Mouse (Mus musculus): ENCODE data around the gene Fam71a.
"Not testable (repeated sequence)": the region's sequence is repeated elsewhere in the genome, so short reads cannot be mapped to it uniquely, and the experiment has no call there.

The Fam71a gene

DNA sequence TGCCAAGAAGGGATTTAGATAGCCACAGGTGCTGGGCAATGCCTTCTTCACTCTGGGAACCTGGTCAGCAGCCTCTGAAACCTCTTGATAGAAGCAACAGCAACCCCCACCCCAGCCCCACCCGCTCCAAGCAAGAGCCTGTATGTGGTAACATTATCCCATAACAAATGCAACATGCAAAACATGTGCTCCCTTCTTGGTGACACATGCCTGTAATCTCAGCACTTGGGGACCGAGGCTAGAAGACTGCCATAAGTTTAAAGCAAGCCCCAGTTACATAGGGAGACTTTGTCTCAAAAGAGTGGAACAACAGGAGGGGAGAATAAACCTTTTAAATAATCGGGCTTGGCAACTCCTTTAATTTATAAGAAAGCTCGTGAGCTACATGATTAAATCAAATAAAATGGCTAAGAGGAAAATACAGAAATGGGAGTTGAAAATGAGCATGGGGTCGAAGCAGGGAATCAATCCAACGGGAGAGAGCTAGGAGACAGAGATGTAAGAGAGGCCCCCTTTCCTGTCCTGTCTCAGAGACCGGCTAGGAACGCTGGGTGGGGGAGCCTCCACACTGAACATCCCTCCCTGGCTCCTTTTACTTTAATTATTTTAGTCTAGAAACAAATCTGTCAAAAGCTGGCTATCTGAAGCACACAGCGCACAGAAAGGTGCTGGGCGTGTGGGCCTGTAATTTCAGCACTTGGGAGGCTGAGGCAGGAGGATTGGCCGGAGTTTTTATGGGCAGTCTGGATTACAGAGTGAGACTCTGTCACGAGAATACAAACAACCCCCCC lies 17.0 kb upstream of the Fam71a start:
- no peak for DNase-seq

DNA sequence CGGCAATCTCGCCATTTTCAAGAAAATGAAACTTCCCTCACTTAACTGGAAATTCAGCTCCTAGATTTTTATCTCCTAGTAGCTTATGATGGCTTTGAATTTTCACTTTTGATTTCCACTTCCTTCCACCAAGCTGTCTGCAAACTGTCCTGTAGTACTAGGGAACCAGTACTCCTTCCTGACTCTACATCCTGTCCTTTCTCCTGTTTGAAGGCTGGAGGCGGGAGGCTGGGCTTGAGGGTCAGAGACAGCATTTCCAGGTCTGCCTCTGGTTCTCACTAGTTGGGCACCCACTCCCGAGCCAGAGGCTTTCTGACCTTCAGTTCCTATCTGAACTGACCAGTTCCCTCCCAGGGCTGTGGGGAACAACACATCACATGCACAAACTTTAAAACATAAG lies 15.8 kb upstream of the Fam71a start:
- no peak for DNase-seq

DNA sequence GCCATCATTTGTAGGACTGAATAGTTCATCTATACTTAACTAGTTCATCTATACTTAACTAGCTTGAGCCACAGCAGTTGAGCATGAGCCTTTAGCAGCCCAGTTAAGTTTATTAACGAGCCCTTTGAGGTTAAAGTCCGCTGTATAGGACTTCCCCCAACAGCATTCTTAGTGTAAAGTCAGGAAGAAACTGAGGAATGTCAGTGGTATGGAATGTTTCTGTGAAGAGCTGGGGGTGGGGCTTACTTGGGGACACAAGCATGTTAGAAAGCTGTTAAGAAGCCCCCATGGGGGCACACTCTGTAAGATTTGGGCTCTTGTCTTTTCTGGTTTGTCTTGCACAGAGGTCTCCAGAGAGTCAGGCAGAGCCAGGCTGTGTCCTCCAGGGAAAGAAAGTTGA lies 15.2 kb upstream of the Fam71a start:
- no peak for DNase-seq

DNA sequence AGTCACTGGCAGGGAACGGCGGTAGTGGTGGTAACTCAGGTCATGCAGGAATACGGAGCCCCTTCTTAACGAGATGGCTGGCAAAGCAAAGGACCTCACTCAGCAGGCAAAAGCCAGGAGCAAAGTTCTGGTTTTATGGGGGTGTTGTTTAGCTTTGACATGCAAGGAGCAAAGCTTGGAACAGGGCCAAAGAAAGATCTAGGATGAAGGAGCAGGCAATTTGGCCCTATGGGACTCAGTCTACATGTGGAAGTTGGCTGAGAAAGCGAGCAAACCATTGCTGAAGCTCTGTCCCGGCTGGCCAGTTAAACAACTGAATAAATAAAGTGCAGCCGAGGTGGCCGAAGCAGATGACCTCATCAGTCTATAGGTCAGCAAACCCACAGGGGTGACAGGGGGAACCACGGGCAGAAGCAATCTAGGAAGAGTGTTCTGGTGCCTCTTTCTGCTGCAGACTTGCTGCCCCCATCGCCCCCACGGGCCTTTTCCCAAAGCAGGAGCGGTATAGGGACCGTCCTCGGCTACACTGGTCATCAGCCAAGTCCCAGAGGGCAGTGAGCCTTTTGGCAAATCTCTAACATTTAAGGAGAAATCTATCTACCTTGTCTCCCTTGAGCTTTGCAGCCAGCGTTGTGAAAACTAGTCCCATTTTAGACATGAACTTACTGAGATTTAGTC lies 14.0 kb upstream of the Fam71a start:
- no peak for DNase-seq

DNA sequence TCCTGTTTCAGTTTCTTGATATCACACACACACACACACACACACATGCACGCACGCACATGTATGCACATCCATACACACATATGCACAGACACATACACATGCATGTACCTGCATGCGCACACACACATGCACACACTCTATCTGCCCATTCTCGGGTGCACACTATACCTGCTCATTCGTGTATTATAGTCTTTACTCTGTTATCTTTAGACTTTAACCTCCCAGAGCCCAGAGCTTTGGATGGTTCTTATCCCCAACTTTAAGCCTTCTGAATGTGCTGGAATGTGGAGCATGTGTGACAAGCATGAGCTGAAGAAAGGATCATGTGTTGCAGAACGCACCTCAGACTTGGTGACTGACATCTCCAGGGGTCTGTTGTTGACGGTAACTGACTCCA lies 12.3 kb upstream of the Fam71a start:
- no peak for DNase-seq

DNA sequence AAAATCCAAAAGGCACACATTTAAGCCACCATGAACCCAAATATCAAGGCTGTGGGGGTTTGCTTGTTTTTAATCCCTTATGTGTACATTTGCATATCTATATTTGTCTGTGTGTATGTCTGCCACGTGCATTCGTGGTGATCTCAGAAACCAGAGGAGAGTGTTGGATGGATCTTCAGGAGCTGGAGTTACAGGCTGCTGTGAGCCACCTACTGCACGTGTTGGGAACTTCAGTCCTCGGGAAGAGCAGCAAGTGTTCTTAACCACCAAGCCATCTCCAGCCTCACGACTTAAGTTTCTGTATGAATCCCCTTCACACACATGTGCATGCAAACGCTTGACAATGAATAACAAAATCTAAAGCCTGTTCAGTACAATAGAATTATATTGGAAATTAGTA lies 7.9 kb upstream of the Fam71a start:
- DNase-seq = no peak

DNA sequence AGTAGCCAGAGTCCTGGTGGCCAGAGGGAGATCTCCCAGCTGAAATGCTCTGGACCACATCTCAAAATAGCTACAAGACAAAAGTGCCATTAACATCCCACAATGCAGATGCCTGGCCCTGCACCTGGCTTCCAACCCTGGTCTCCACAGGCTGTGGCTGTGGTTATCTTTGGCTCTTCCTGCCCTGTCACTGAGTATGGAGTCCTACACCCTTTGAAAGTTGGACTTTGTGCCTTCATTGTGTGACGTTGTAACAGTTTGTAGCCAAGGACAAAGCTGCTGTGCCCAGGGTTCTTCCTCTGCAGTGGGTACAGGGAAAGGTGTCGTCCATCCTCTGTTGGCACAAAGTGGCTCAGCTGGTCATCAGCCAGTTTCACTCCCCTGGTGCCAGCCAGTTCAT lies 5.8 kb upstream of the Fam71a start:
- no peak for DNase-seq

DNA sequence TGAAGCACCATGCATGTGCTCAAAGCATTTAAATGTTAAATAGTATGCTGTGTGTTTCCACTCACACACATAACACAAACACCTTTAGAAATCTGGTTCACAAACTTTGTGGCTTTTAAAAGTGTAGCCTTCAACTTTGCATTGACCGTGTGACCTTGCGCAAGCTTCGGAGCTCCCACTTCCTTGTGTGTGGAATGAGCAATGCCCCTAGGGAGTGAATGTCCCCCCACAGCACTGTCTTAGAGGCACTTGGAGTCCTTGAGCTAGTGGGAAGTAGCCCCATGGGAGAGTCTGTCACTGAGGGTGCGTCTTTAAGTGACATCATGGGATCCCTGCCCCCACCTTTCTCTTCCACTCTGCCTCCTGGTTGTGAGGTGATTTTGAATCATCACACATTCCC lies 1.6 kb upstream of the Fam71a start:
- no peak for DNase-seq

DNA sequence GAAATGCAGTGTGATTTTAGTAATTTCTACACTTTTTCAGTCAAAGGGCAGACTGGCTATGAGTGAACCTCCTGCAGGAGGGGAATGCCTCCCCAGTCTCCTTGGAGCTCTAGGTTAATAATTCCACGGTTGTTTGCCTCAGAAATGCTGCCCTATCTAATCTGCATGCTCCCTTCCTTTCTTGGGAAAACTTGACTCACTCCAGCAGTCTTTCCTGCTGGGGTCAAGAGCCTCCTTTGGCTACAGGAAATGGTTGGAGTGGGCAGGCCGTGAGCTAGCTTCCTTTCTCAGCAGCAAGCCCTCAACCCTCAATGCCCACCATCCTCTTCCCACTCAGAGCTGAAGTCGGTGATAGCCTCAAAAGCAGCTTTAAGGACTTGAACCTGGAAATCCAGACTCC lies 10.3 kb downstream of the Fam71a start:
- DNase-seq = no peak

DNA sequence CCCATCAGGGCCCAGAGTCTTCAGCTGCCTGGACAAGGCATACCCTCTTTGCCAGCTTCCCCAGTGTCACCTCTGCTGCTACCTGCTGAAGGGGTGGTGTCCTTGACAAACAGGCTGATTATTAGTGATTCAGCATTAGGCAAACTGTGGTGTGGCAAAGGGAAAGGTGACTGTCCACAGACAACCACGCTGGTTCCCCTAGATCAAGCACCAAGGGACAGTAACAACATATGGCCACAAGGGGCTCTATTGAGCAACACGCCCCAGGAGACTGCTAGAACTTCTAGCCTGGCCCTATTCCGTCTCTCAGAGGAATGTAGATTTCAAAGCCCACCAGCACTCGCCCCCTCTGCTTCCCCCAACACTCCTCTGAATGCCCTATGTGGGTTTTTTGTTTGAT lies 11.6 kb downstream of the Fam71a start:
- DNase-seq = peak; percentile 31

DNA sequence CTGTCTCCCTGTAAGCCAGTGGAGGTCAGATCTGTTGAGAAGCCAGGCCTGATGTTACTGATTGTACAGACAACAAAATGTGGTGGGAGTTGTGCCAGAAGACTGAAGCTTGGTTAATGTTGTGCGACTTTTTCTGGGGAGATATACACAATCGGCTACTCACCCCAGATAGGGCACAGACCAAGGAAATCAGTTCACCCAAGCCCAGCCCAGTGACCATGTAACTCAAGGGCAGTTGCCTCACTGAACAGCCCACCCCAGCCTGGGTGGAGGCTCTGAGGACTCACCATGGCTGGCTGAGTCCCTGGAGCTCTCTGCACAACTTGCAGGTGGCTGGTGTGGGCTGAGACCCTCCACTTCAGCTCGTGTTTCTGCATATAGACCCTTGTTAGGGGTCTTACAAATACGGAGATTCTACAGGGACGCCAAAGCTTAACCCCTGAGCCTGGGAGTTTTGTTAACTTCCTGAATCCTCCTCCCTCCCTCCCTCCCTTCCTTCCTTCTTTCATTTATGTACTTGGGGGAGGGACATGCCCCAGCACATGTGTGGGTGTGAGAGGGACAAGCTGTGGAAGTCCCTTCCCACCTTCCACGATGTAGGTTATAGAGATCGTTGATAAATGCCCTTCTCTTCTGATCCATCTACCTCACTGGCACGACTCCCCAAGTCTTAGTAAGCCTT lies 13.6 kb downstream of the Fam71a start:
- DNase-seq = no peak

DNA sequence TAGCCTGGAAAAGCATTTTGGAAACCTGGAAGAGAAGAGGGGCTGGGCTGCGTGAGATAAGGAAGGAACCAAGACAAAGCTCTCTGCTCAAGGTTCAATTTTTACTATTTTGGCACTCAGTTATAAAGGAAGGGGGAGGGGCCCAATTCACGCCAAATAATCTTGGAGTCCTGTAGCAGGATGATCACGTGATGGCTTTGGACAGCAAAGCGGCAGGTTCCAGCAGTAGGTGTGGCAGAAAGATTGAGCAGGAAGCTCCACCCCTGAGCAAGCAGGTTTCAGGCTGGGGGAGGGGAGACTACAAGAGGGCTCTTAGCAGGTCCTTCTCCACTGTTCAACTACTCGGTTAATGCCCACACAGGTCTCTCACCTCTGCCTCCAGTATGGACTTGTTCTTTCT lies 15.1 kb downstream of the Fam71a start:
- not testable (repeated sequence) for DNase-seq

DNA sequence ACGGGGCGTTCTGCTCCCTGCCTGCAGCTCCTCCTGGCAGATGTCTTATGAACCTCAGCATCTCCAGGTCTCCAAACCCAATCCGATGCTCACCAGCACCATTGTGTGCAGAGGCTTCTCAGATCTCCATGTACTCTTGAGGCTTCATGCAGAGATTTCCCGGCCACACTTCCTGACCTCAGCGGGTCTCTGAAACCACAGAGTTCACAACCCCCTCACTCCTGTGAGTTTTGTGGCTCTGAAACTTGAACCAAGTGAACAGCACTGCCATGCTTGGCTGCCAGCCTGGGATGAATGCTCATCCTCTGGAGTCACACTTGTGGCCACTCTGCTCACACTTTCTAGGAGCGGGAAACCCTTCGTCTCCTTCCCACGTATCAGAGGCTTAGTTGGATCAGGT lies 23.6 kb downstream of the Fam71a start:
- no peak for DNase-seq

DNA sequence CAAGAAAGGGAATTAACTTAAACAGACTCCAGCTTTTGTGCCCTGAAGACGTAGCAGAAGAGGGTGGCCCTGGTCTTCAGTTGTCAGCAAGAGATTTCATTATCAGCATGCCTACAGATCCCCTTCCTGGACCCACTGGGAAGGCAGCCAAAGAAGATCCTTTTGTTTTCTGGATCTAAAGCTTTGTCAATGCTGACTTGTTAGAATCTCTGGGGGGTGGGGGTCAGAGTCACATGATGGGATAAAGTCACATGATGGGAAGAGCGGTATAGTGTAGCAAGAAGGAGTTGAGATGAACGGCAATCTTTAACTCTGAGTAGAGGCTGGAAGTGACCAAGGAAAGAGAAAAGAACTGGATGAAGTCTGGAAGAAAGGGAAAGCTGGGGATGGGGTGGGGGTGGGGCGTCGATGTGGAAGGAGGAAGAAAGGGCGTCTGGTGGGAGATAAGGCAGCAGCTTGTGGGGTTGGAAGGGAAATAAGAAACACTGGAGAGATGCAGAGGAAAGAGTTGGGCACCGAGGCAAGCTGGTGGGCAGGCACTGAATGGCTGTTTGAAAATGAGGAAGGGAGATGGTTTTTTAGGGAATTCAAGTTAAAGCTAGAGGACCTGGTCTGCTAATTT lies 25.6 kb downstream of the Fam71a start:
- DNase-seq = no peak

DNA sequence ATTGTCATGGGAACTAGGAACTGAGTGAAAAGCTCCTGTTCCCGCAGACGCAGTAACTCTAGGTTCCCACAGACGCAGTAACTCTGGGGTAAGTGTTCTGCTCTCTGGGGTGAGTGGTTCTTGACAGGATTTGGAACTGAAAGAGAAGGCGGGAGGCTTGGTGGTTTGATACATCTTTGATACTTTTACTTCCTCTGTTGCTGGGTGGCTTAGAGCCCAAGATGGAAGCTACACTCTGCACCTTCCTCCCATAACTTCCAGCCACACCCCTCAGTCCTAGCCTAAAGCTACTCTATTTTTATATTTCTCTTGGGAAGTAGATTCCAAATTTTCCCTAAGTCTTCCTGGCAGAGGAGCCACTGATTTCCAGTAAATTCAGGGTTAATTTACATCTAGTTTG lies 26.2 kb downstream of the Fam71a start:
- no peak for DNase-seq

DNA sequence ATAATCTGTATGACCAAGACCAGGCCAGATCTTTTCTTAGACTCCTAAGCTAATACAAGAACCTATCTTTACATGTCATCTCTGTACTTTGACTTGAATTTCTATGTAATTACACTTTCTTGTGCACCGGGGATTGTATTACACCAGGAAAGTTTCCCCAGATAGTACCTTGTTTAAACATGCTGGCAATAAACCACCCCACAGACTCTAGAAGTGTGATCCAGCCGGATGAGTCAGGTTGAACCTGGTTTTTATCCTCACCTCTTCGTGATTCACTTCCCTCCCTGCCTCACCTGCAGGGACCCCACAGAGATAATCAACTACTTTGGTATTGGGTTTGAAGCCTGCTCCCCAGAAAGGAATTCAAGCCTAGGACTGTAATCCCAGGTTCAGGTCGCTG lies 29.2 kb downstream of the Fam71a start:
- no peak for DNase-seq

DNA sequence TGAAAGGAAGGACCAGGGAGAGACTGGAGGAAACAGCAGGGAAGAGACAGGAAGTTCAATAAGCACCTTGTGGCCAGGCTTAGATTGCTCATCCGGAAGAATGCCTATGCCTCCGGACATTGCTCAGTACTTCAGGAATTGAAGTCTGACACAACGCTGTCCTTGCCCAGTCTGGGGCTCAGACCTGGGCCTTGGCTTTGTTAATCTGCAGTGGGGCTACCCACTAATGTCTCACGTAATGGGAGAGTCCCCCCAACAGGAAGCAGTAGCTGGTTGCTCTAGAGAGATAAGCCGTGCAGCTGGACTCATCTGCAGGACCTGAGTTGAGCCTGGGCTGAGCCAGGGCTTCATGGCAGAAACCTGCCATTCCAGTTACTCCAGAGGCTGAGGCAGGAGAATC lies 31.7 kb downstream of the Fam71a start:
- DNase-seq = no peak

DNA sequence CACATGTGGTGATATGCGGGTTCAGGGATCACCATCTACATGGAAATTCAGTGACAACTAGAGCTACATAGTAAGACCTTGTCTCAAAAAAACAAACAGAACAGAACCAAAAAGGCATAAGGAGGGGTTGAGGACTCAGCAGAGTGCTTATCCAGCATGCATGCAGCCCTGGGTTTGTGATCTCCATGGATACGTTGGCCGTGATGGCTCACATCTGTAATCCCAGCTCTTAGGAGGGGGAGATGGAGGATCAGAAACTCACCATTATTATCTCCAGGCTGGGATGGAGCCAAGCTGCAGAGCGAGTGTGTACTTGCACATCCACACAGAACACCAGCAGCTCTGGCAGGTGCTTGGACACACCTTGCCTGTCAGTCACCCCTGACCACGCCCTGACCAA lies 32.4 kb downstream of the Fam71a start:
- no peak for DNase-seq

DNA sequence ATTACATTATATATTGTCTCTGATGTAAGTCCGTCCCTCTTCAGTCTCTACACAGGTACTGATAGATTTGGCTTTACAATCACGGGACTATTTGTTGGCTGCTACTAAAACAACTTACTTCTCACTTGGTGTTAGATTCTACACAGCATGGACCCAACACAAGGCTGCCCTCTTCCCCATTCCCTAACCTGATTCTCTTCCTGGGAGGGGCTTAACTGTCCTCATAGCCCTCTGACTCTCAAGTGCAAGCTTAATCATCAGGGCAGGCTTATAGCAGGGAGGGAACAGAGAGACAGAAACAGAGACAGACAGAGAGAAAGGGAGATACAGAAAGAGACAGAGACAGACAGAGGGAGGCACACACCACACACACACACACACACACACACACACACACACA lies 32.9 kb downstream of the Fam71a start:
- DNase-seq = no peak

DNA sequence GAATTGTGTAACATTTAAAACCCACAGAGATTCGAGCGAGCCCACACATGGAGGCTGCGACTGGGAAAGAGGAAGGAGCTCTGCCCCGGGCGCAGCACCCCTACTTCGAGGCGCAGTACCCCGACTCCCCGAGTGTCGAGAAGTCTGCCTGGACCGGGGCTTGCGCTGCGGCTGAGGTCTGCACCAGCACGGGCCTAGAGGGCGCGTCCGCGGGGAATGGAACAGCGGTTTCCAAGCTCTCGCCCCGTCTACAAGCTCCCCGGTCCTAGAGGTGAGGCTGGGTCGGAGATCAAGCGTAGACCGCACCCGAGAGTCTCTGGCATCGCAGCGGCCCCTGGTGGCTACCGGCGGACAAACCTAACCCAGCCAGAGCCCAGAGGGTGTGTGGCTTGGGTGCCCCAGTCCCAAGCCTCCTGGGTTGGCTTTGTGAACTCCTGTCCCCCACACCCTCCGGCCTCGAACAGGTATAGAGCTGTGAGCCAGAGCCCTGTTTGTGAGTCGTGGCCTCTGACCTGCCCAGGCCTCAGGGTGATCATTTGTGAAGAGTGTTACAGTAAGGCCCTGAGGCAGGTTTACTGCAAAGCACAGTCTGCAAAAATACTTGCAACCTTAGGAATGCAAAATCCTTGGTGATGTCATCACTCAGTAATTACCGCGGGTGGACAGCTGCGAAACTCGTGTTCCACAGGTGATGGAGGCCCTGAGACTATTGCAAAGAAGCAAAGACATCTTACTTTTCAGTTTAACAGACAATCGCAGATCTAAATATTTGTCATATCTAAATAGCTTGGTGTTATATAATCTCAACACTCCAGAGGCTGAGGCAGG lies 38.6 kb downstream of the Fam71a start:
- DNase-seq = peak; percentile 10

DNA sequence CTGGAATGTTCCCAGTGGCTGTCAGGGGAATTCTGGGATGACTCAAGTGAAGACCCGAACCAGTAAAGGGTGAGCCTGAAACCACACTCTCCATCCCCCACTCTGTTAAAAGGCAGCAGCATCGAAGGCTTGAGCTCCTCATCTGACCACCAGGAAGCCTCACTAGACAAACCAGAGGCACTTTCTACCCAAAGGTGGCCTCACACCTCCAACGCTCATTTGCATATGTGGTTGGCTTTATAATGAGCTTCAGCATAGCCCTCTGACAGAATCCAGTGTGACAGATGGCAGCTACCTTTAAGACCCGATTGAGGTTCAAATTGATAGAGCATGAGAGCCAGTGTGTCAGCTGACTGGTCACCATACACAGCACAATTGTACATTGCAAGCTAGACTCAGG lies 40.3 kb downstream of the Fam71a start:
- no peak for DNase-seq

DNA sequence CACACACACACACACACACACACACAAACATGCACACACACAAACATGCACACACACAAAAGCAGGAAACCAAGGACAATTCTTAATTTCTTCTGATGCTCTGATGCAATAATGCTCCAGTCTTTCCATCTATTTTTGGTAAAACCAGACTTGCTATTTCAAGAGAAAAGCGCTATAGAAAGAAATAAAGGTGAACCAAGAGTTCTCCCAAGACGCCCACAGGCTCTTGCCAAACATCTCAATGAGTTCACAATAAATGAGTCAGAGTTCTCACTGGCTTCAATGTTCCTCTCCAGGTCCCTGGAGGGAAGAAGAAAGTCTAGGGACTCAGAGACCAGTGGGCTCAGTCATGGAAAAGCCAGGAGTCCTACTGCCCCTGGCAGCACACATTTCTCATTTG lies 40.9 kb downstream of the Fam71a start:
- DNase-seq = no peak

DNA sequence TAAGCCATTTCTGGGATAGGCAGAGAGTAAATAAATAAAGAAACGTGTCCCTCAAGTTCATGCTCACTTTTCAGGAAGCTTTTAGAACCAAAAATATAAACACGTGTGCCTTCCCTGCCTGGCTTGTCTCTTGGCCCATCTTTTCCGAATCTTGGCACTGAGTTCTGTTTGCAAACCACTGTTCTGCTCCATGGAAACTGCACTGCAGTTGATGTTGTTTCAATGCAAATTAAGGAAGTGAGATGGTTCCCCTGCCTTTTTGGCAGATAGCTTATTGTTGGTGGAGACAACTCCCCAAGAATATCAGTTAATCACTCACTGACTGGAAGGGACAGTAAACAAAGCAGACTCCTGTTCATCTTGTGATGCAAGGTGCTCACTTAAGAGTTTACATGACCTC lies 41.9 kb downstream of the Fam71a start:
- DNase-seq = no peak

Measured in cerebellum, adult 8-10 months (tissue).